Mouse (Mus musculus) limb, embryonic 11.5 days (tissue): ENCODE data around the gene Krt80. TPM values are rescaled to one million over a fixed set of nuclear protein-coding genes. Genes with fewer than 3 reads are reported as not detected.
A peak's percentile ranks its signal among the peaks of the same experiment; 100 is the strongest.

Source experiments
- ATAC-seq: fragments of 200-750 bp; cut with Nextera tagmentation; 2 replicates; pipeline ENCODE4 v1.8.0; 2017; ENCODE audit warnings: low read depth; ENCODE audit not compliant: insufficient number of reproducible peaks, low FRiP score, low TSS enrichment
- DNase-seq: peaks from one replicate; pipeline ENCODE4 v3.0.0-alpha.2; 2015; ENCODE audit warnings: low spot score
- H3K27ac ChIP-seq: fragments of 300-500 bp; sonication (generic); replicated peaks from 2 replicates; pipeline ENCODE4 v1.5.1; 2014; ENCODE audit warnings: low read depth, mild to moderate bottlenecking, low read length
- H3K27me3 ChIP-seq: fragments of 300-500 bp; sonication (generic); 2 replicates; pipeline ENCODE4 v1.6.1; 2014; ENCODE audit warnings: mild to moderate bottlenecking, low read length, mixed read lengths; ENCODE audit not compliant: control insufficient read depth, insufficient read depth
- H3K36me3 ChIP-seq: fragments of 300-500 bp; sonication (generic); 2 replicates; pipeline ENCODE4 v1.6.1; 2014; ENCODE audit warnings: mild to moderate bottlenecking, low read length, moderate library complexity, mixed read lengths; ENCODE audit not compliant: control insufficient read depth, insufficient read depth
- H3K4me1 ChIP-seq: fragments of 300-500 bp; sonication (generic); 2 replicates; pipeline ENCODE4 v1.6.1; 2014; ENCODE audit warnings: low read length, mixed read lengths; ENCODE audit not compliant: control insufficient read depth, insufficient read depth
- H3K4me2 ChIP-seq: fragments of 300-500 bp; sonication (generic); 2 replicates; pipeline ENCODE4 v1.6.1; 2014; ENCODE audit warnings: low read depth, mild to moderate bottlenecking, moderate library complexity; ENCODE audit not compliant: severe bottlenecking
- H3K4me3 ChIP-seq: fragments of 300-500 bp; sonication (generic); 2 replicates; pipeline ENCODE4 v1.5.1; 2014; ENCODE audit warnings: low read depth, low read length
- H3K9ac ChIP-seq: fragments of 300-500 bp; sonication (generic); 2 replicates; pipeline ENCODE4 v1.6.1; 2014; ENCODE audit warnings: mild to moderate bottlenecking, low read length
- H3K9me3 ChIP-seq: fragments of 300-500 bp; sonication (generic); 2 replicates; pipeline ENCODE4 v1.6.1; 2016; ENCODE audit warnings: low read length; ENCODE audit not compliant: control insufficient read depth
- WGBS: fragments of 180-500 bp; shearing (Covaris S2); extraction: QIAGEN DNeasy Blood & Tissue Kit; methylation state at CpG from one replicate; pipeline ENCODE4 v1.1.7; 2014; 5-methylcytosine and 5-hydroxymethylcytosine counted together
- microRNA counts: library from miRNA; unstranded; fragments of <30 nt; microRNA quantifications from one replicate; lab custom pipeline; 2016
- microRNA-seq: library from miRNA; unstranded; fragments of <30 nt; microRNA quantifications from one replicate; pipeline ENCODE4, GENCODE M21; 2016
- polyA plus RNA-seq: library from polyadenylated mRNA; unstranded; fragments of >200 nt; fragmentation: Nextera tagmentation; extraction: Ambion mirVana; gene quantifications from 2 replicates; pipeline ENCODE4 v1.2.1, GENCODE M21; 2014

Gene Krt80
- polyA plus RNA-seq, 1 experiment from 2014 or later: not detected

GRCm38 (mm10) chr15:101300128-101300527, 69.8 kb downstream of the Krt80 start:
- WGBS: 71% methylated on average over 6 of the region's 6 CpGs
- H3K27ac ChIP-seq: no peak overlapping the region
- H3K27me3 ChIP-seq: no peaks in the 10 kb centered on the region
- no peak overlapping the region for H3K4me3 ChIP-seq
- H3K4me1 ChIP-seq: peaks cover 2% of the 10 kb centered on the region; the same call in 1 of the 2 replicates
- DNase-seq (no peak), ATAC-seq (no peak)
- no peaks in the 10 kb centered on the region for H3K9me3 ChIP-seq
- no peaks in the 10 kb centered on the region for H3K36me3 ChIP-seq
- no peak overlapping the region for H3K4me2 ChIP-seq
- H3K9ac ChIP-seq: no peak overlapping the region

GRCm38 (mm10) chr15:101299480-101299960, 70.4 kb downstream of the Krt80 start:
- H3K36me3 ChIP-seq: no peaks in the 10 kb centered on the region
- H3K4me3 ChIP-seq: no peak overlapping the region
- DNase-seq (no peak), ATAC-seq (no peak)
- H3K27me3 ChIP-seq: no peaks in the 10 kb centered on the region
- H3K9me3 ChIP-seq: no peaks in the 10 kb centered on the region
- peaks cover 2% of the 10 kb centered on the region; the same call in 1 of the 2 replicates for H3K4me1 ChIP-seq
- WGBS: 84% methylated on average over 14 of the region's 14 CpGs
- no peak overlapping the region for H3K9ac ChIP-seq
- H3K27ac ChIP-seq: no peak overlapping the region
- H3K4me2 ChIP-seq: no peak overlapping the region

- Histone ChIP-seq H3K4me2 (peak overlapping the region; percentile 32), H3K9me3 (no peaks in the 10 kb centered on the region), H3K36me3 (no peaks in the 10 kb centered on the region), H3K4me1 (peaks cover 10% of the 10 kb centered on the region; the same call in 1 of the 2 replicates), H3K9ac (no peak overlapping the region), H3K27ac (no peak overlapping the region), H3K4me3 (no peak overlapping the region), H3K27me3 (no peaks in the 10 kb centered on the region)
- WGBS: 13% methylated on average over 7 of the region's 7 CpGs
- ATAC-seq (no peak), DNase-seq (peak; percentile 68)
These were observed 71.4 kb downstream of the Krt80 start for GRCm38 (mm10) chr15:101298550-101298949.

- H3K27me3 ChIP-seq: no peaks in the 10 kb centered on the region
- 40% methylated on average over 7 of the region's 7 CpGs for WGBS
- H3K36me3 ChIP-seq: no peaks in the 10 kb centered on the region
- ATAC-seq (no peak), DNase-seq (no peak)
- H3K27ac ChIP-seq: no peak overlapping the region
- peaks cover 12% of the 10 kb centered on the region; the same call in 1 of the 2 replicates for H3K4me1 ChIP-seq
- no peaks in the 10 kb centered on the region for H3K9me3 ChIP-seq
- no peak overlapping the region for H3K9ac ChIP-seq
- H3K4me2 ChIP-seq: no peak overlapping the region; the same call in 1 of the 2 replicates
- no peak overlapping the region for H3K4me3 ChIP-seq
These were observed 72.0 kb downstream of the Krt80 start for GRCm38 (mm10) chr15:101297988-101298387.

MicroRNAs within 50 kb of the gene (microRNA counts, 519-probe panel; counts per million panel counts)
- not detected for microRNA mmu-miR-1941-3p (lab: Ali Mortazavi, UCI)
- not detected for microRNA mmu-miR-1941-5p (lab: Ali Mortazavi, UCI)

Small RNAs within 50 kb of the gene (microRNA-seq; reads per million reads assigned to microRNA genes)
- gene Mir1941: not detected

Other genes starting within 250 kb of the Krt80 start
- gene Acvrl1, start 241.6 kb downstream of the Krt80 start, polyA plus RNA-seq: 3.8 and 5.0 TPM in 2 replicates
- gene Acvr1b, start 196.1 kb downstream of the Krt80 start, polyA plus RNA-seq: 8.0 and 9.4 TPM in 2 replicates
- gene Grasp, start 146.0 kb downstream of the Krt80 start, polyA plus RNA-seq: 6.7 and 7.7 TPM in 2 replicates
- 3.5 and 4.0 TPM in 2 replicates for gene Nr4a1, start 115.9 kb downstream of the Krt80 start, polyA plus RNA-seq
- 68.2 and 73.1 TPM in 2 replicates for gene Atg101, start 85.9 kb downstream of the Krt80 start, polyA plus RNA-seq
- gene 6030408B16Rik, start 77.0 kb downstream of the Krt80 start, polyA plus RNA-seq: 4.2 and 5.6 TPM in 2 replicates
- gene Krt7, start 40.9 kb upstream of the Krt80 start, polyA plus RNA-seq: 15.2 and 16.1 TPM in 2 replicates
- gene Krt87, start 68.6 kb upstream of the Krt80 start, polyA plus RNA-seq: 0.09 TPM in 1 of 2 replicates, not detected in the other
- not detected in 2 replicates for gene Krt88, start 77.6 kb upstream of the Krt80 start, polyA plus RNA-seq
- gene Krt81, start 93.6 kb upstream of the Krt80 start, polyA plus RNA-seq: not detected in 2 replicates
- gene Krt86, start 103.3 kb upstream of the Krt80 start, polyA plus RNA-seq: not detected in 2 replicates
- gene Krt83, start 121.3 kb upstream of the Krt80 start, polyA plus RNA-seq: not detected in 2 replicates
- gene Gm49425, start 147.1 kb upstream of the Krt80 start, polyA plus RNA-seq: not detected in 2 replicates
- not detected in 2 replicates for gene Krt84, start 162.7 kb upstream of the Krt80 start, polyA plus RNA-seq
- gene Krt82, start 180.5 kb upstream of the Krt80 start, polyA plus RNA-seq: 0.14 TPM in 1 of 2 replicates, not detected in the other
- gene Krt90, start 192.8 kb upstream of the Krt80 start, polyA plus RNA-seq: not detected in 2 replicates
- not detected in 2 replicates for gene Krt75, start 203.7 kb upstream of the Krt80 start, polyA plus RNA-seq